Mouse (Mus musculus): ENCODE results near the gene Defb36.

DNA sequence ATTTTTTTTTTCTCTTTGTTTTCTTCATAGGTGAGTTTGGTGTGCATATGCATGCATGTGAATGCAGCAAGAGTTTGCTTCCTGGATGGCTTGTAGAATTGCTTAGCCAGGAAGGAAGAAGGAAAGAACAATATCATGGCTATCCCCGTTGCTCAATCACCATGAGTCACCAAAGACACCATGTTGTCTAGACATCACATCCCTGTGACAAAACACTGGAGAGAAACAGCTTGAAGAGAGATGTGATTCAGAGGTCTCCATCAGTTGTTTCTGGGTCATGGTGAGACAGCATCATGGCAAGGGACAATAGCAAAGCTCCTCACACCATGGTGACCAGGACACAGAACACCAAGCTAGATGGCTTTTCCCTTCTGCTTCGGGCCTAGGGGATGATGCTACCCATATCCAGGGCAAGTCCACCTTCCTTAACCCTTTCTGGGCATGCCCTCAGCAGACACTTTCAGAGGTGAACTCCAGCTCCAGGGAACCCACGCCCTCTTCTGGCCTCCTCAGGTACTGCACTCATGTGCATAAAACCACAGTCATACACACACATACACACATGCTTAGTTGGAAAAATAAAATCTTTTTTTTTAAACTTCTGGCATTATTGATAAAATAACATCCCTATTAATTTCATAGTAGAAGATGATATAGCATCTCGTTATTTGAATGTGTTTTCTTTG lies 2.7 kb upstream of the Defb36 start:
- TF ChIP-seq CTCF (IDR thresholded peaks at IDR 0.05; ENCODE audit: extremely low read depth, insufficient read depth, insufficient read length, insufficient replicate concordance) (no peak), POLR2A (IDR thresholded peaks at IDR 0.05; ENCODE audit: low read depth, low read length) (no peak)
